In the genomic region with DNA sequence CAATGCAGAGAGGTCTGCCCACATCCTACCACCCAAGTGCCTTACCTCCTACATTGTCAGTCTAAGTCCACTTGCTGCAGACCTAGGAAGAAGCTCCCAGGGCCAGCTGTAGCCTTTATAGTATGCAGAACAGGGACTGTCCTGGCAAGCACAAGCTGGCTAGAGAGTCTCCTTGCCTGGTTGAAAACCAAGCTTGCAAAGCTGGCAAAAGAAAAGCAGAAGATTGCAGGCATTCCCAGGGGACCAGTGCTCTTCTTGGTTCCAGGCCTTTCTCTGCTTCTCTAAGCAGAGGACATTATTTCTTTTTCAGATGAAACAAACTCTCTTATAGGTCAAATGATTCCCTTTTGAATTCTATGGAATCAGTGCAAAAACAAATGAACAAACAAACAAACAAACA, we compare ENCODE assay signal across 34 mouse cellular contexts. TPM values are rescaled to one million over a fixed set of nuclear protein-coding genes. Genes with fewer than 3 reads are reported as not detected.
"Had no signal": no experiment of that assay in that cellular context is flagged by ENCODE, and none has a peak within 500 bp of the region (broad histone marks: within the 10 kb centered on the region; RNA-seq: fewer than 3 reads in every experiment).

No protein-coding gene starts in this region.

- H3K36me3 ChIP-seq: heart, embryonic 10.5 days; heart, embryonic 13.5 days; heart, embryonic 15.5 days; hindbrain, embryonic 13.5 days; hindbrain, embryonic 15.5 days; intestine, embryonic 15.5 days; limb, embryonic 10.5 days; limb, embryonic 12.5 days; liver, embryonic 13.5 days; liver, embryonic 15.5 days had no signal

- DNase-seq: heart, adult 18-20 months; heart, postnatal 14 days; heart, postnatal 36 days; kidney, adult 18-20 months; kidney, adult 8-10 months; kidney, postnatal 10 days; kidney, postnatal 25 days; liver; liver, embryonic 13.5 days had no signal

- H3K4me1 ChIP-seq: hindbrain, embryonic 13.5 days; hindbrain, embryonic 15.5 days; intestine, embryonic 15.5 days; limb, embryonic 10.5 days; limb, embryonic 12.5 days; liver, embryonic 13.5 days; liver, embryonic 15.5 days had no signal

- H3K4me2 ChIP-seq: heart, embryonic 13.5 days; heart, embryonic 15.5 days; hindbrain, embryonic 13.5 days; hindbrain, embryonic 15.5 days; intestine, embryonic 15.5 days; limb, embryonic 12.5 days; liver, embryonic 11.5 days; liver, embryonic 13.5 days; liver, embryonic 15.5 days had no signal

- H3K27me3 ChIP-seq: heart, embryonic 13.5 days; heart, embryonic 15.5 days; hindbrain, embryonic 13.5 days; hindbrain, embryonic 15.5 days; intestine, embryonic 15.5 days; liver, embryonic 13.5 days; liver, embryonic 15.5 days had no signal

- H3K9ac ChIP-seq: heart, embryonic 13.5 days; heart, embryonic 15.5 days; hindbrain, embryonic 13.5 days; hindbrain, embryonic 15.5 days; intestine, embryonic 15.5 days; limb, embryonic 12.5 days; liver, embryonic 13.5 days; liver, embryonic 15.5 days had no signal

- H3K27ac ChIP-seq: gastrocnemius, adult 2 months; heart, embryonic 10.5 days; heart, embryonic 13.5 days; heart, embryonic 15.5 days; hindbrain, embryonic 13.5 days; hindbrain, embryonic 15.5 days; intestine, embryonic 15.5 days; left cerebral cortex, adult 2 months; limb, embryonic 10.5 days; limb, embryonic 12.5 days; liver, embryonic 13.5 days; liver, embryonic 15.5 days had no signal

- H3K4me3 ChIP-seq: gastrocnemius, adult 2 months; heart, embryonic 10.5 days; heart, embryonic 13.5 days; heart, embryonic 15.5 days; hindbrain, embryonic 13.5 days; hindbrain, embryonic 15.5 days; intestine, embryonic 15.5 days; left cerebral cortex, adult 2 months; limb, embryonic 10.5 days; limb, embryonic 12.5 days; liver, embryonic 13.5 days; liver, embryonic 15.5 days had no signal

- H3K9me3 ChIP-seq: heart, embryonic 10.5 days; heart, embryonic 13.5 days; heart, embryonic 15.5 days; hindbrain, embryonic 13.5 days; hindbrain, embryonic 15.5 days; intestine, embryonic 15.5 days; limb, embryonic 10.5 days; limb, embryonic 12.5 days; liver, embryonic 13.5 days; liver, embryonic 15.5 days had no signal

- ATAC-seq: inflammation-experienced regulatory T-cells, adult 6 months; intestine, embryonic 15.5 days; intestine, postnatal 0 days had no signal

RNA-seq across cellular contexts. Expression of gene Serpinb1a, which starts 12.5 kb away (rescaled TPM):
- polyA plus RNA-seq: hindbrain, embryonic 11.5 days had no signal

RNA-seq across cellular contexts. Expression of gene Serpinb1c, which starts 34.6 kb away (rescaled TPM):
- total RNA-seq: granulocyte monocyte progenitor cell, adult 5-6 weeks; hematopoietic stem cell, adult 5-6 weeks; layer of hippocampus, adult 18-20 months; layer of hippocampus, postnatal 25 days; left cerebral cortex, adult 2 months; left cerebral cortex, postnatal 14 days had no signal
- polyA plus RNA-seq: frontal cortex, adult 2 months; heart, embryonic 10.5 days; hindbrain, embryonic 11.5 days; hindbrain, embryonic 13.5 days; hindbrain, embryonic 15.5 days; inflammation-experienced regulatory T-cells, adult 6 months; intestine, embryonic 15.5 days; intestine, postnatal 0 days; kidney, embryonic 14.5 days; kidney, embryonic 16.5 days; large intestine, adult 2 months; limb, embryonic 10.5 days; limb, embryonic 12.5 days; limb, embryonic 14.5 days; liver, embryonic 13.5 days; liver, embryonic 15.5 days had no signal
